Mouse (Mus musculus): Measurements from ENCODE around the gene Rnf227. TPM values are rescaled to one million over a fixed set of nuclear protein-coding genes. Genes with fewer than 3 reads are reported as not detected.

Rnf227 gene
- 2.2 TPM for polyA plus RNA-seq (2017; shearing (Covaris generic))

DNA sequence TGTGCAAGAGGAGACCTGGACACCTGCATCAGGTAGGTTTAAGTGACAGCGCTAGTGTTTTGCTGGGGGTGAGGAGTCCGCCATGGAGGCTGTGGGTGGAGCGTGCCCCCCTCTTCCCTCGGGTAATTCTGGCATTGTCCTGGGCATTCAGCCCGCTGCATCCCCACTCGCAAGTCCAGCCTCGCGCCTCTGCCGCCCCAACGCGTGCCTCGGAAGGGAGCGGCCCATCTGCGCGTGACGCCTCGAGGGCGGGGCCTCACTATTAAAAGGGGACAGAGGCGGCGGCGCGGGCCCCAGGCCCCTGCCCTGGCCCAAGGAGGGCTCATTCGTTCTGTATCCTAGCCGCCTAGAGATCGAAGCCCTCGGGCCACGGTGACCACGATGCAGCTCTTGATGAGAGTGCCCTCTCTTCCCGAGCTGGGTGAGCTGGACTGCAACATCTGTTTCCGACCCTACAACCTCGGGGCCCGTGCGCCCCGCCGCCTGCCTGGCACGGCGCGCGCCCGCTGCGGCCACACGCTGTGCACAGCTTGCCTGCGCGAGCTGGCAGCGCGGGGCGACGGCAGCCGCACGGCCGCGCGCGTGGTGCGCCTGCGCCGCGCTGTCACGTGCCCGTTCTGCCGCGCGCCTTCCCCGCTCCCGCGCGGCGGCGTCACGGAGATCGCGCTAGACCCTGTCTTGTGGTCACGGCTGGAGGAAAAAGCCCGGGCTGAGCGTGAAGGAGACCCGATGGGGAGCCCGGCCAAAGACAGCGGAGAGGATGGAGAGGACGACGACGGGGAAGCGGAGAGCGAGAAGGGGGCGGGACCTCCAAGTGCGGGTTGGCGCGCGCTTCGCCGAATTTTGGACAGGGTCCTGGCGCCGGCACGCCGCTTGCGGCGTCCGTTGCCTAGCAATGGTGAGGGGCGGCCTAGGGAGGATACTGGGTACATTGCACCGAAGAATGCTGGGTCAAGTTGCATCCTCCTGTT, at the start of gene Rnf227:
Gene Rnf227 (plus strand): TSS at position 301 of the 971 bp plus-strand sequence.

DNA sequence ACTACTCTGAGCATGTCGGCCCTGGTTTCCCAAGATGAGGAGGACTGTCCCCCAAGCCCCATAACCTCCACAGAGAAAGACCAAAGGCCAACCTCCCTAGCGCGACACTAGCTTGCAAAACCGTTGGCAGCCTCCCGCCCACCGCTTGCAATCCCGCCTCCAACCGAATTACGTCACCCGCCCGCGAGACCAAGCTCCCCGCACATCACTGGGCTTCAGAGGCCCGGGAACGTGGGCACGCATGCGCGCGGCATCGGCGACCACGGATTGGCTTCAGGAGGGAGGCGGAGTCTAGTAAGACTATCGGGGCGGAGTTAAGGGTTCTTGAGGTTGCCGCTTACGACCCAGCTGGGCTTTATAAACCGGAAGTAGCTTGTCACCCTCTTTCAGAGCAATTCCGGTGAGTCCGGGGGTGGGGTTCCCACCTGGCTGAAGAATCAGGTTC, 16.6 kb upstream of the Rnf227 start, which contains the start of the genes Cntrob and Trappc1:
Gene Cntrob (minus strand): TSS at position 109 of the 445 bp plus-strand sequence.
Gene Trappc1 (plus strand): TSS at position 314 of the 445 bp plus-strand sequence.

DNA sequence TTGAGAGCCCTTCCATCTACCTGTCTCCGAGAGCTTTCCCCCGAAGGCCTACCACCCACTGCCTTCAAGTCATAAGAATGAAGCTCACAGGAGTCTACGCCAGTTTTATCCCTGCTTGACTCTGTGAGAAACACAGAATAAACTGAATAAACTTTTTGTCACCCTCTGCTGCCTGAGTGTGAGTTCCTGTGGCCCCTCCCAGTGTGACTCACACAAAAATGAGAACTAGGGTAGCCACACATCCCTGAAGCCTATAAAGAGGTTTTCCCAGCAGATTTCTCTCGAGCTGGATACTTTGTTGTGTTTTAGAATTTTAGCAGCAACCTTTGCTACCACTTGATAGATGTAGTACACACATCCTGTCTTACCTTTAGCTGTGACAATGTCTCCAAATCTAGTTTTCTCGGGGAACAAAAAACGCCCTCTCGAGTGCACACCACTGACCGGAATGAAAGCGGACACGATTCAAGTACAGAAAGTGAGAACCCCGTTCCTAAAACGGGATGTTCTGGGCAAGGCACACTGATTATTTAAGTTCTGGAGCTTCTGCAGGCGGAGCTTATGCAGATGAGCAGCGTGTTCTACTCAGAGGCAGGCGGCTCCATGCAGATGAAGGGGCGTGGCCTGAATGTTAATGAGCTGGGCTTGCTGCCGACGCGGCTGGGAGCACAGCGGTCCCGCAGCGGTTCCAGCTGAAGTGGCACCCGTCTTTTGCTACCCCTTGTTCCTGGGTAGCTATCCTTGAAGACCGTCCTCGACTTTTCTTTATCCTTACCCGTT, 14.4 kb upstream of the Rnf227 start, which contains the start of gene Kcnab3:
Gene Kcnab3 (plus strand): TSS at position 631 of the 780 bp plus-strand sequence.

DNA sequence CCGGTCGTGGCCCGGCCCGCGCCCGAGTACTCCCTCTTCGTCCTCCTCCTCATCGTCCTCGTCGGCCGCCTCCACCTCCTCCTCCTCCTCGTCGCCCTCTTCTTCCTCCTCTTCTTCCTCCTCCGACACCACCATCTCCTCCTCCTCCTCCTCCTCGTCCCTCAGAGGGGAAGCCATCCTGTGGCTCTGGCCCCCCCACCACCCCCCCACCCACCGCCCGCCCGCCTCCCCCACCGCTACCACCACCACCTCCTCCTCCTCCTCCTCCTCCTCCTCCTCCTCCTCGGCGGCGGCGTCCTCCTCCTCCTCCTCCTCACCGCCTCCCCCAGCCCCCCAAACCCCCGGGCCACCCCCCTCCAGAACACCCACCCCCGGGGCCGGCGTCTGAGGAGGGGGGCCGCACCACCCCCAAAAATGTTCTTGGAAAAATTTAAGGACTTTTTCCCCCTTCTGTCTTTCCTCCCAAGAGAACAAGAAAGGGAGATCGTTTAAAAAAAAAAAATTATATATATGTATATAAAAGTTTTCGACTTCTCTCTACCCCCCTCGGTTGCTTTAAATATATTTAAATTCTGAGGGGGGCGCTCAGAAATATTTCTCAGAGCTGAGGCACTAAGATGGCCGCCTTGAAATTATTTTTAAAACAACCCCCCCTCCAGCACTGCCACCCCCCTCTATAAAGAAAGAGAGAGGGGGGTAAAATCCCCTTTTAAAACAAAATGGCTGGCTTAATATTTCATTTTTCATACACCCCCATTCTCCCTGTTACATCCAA, 29.1 kb downstream of the Rnf227 start, which contains the start of gene Chd3:
Gene Chd3 (minus strand): TSS at position 192 of the 775 bp plus-strand sequence.

Other genes starting within 250 kb of the Rnf227 start
- 81.1 TPM for gene Per1, start 245.2 kb upstream of the Rnf227 start, polyA plus RNA-seq (2017; shearing (Covaris generic))
- 0.35 TPM for gene Hes7, start 220.1 kb upstream of the Rnf227 start, polyA plus RNA-seq (2017; shearing (Covaris generic))
- 0.63 TPM for gene 9130213A22Rik, start 217.9 kb upstream of the Rnf227 start, polyA plus RNA-seq (2017; shearing (Covaris generic))
- gene Aloxe3, start 214.6 kb upstream of the Rnf227 start, polyA plus RNA-seq (2017; shearing (Covaris generic)): 0.69 TPM
- not detected for gene Alox12b, start 183.5 kb upstream of the Rnf227 start, polyA plus RNA-seq (2017; shearing (Covaris generic))
- 0.57 TPM for gene Alox8, start 142.6 kb upstream of the Rnf227 start, polyA plus RNA-seq (2017; shearing (Covaris generic))
- gene Gucy2e, start 103.4 kb upstream of the Rnf227 start, polyA plus RNA-seq (2017; shearing (Covaris generic)): 0.10 TPM
- 9.9 TPM for gene Cntrob, start 16.7 kb upstream of the Rnf227 start, polyA plus RNA-seq (2017; shearing (Covaris generic))
- 43.0 TPM for gene Trappc1, start 16.5 kb upstream of the Rnf227 start, polyA plus RNA-seq (2017; shearing (Covaris generic))
- 0.65 TPM for gene Kcnab3, start 14.2 kb upstream of the Rnf227 start, polyA plus RNA-seq (2017; shearing (Covaris generic))
- 65.5 TPM for gene Chd3, start 28.9 kb downstream of the Rnf227 start, polyA plus RNA-seq (2017; shearing (Covaris generic))
- gene Naa38, start 55.0 kb downstream of the Rnf227 start, polyA plus RNA-seq (2017; shearing (Covaris generic)): 45.5 TPM
- 28.4 TPM for gene Cyb5d1, start 55.2 kb downstream of the Rnf227 start, polyA plus RNA-seq (2017; shearing (Covaris generic))
- 3.3 TPM for gene Tmem88, start 57.8 kb downstream of the Rnf227 start, polyA plus RNA-seq (2017; shearing (Covaris generic))
- 55.7 TPM for gene Kdm6b, start 73.2 kb downstream of the Rnf227 start, polyA plus RNA-seq (2017; shearing (Covaris generic))
- gene Dnah2, start 208.6 kb downstream of the Rnf227 start, polyA plus RNA-seq (2017; shearing (Covaris generic)): 0.16 TPM
- not detected for gene Efnb3, start 219.7 kb downstream of the Rnf227 start, polyA plus RNA-seq (2017; shearing (Covaris generic))
- 13.1 TPM for gene Wrap53, start 239.8 kb downstream of the Rnf227 start, polyA plus RNA-seq (2017; shearing (Covaris generic))
- gene Trp53, start 239.9 kb downstream of the Rnf227 start, polyA plus RNA-seq (2017; shearing (Covaris generic)): 204 TPM